Mouse (Mus musculus): Measurements from ENCODE around the gene Neo1.

- no peak for TF ChIP-seq MYC (IDR thresholded peaks at IDR 0.05; ENCODE audit: low read depth, low read length)
- TF ChIP-seq MAZ (IDR thresholded peaks at IDR 0.05; ENCODE audit: low read depth, low read length) = no peak
- TF ChIP-seq POLR2A (IDR thresholded peaks at IDR 0.05; ENCODE audit: low read depth, low read length) = no peak
- no peak for TF ChIP-seq IRF4 (IDR thresholded peaks at IDR 0.05; ENCODE audit: low read depth, low read length)
- no peak for TF ChIP-seq MAX (IDR thresholded peaks at IDR 0.05; ENCODE audit: low read length)
- no peak for TF ChIP-seq CTCF (conservative IDR thresholded peaks at IDR 0.05 in 1 of 2, IDR thresholded peaks at IDR 0.05 in 1 of 2; ENCODE audit: low read depth in 2 of 2, low read length in 2 of 2)
- no peak for TF ChIP-seq CHD1 (IDR thresholded peaks at IDR 0.05; ENCODE audit: low read depth, low read length)
Observed at GRCm38 (mm10) chr9:58841655-58842054, 194.6 kb downstream of the Neo1 start.
